Mouse (Mus musculus) liver, adult 2 months (tissue): ENCODE results near the gene Gm10570. TPM values are rescaled to one million over a fixed set of nuclear protein-coding genes. Genes with fewer than 3 reads are reported as not detected.

Experiments
- DNase-seq: peaks from one replicate; pipeline ENCODE4 v3.0.0-alpha.2; 2011; ENCODE audit warnings: low read depth, low spot score; ENCODE audit errors: extremely low read depth
- H3K27ac ChIP-seq: fragments of 200-500 bp; replicated peaks from 2 replicates; pipeline ENCODE4 v1.5.1; 2012; ENCODE audit warnings: low read depth, mild to moderate bottlenecking, control low read depth, inconsistent platforms, low read length; ENCODE audit not compliant: insufficient read depth
- H3K27me3 ChIP-seq: fragments of 200-500 bp; 2 replicates; pipeline ENCODE4 v1.6.1; 2012; ENCODE audit warnings: mild to moderate bottlenecking, moderate library complexity, low read length, inconsistent platforms; ENCODE audit not compliant: control insufficient read depth, insufficient read depth
- H3K36me3 ChIP-seq: fragments of 200-500 bp; 2 replicates; pipeline ENCODE4 v1.6.1; 2012; ENCODE audit warnings: low read length, inconsistent platforms; ENCODE audit not compliant: control insufficient read depth, insufficient read depth
- H3K4me1 ChIP-seq: fragments of 200-500 bp; 2 replicates; pipeline ENCODE4 v1.6.1; 2011; ENCODE audit warnings: low read length; ENCODE audit not compliant: control insufficient read depth, insufficient read depth
- H3K4me3 ChIP-seq: fragments of 200-500 bp; 2 replicates; pipeline ENCODE4 v1.5.1; 2011; ENCODE audit warnings: low read depth, mild to moderate bottlenecking, control low read depth, low read length, moderate library complexity; ENCODE audit not compliant: insufficient read depth
- H3K79me2 ChIP-seq: fragments of 200-500 bp; 2 replicates; pipeline ENCODE4 v1.6.1; 2012; ENCODE audit warnings: inconsistent platforms, mild to moderate bottlenecking, low read length, moderate library complexity; ENCODE audit not compliant: control insufficient read depth, insufficient read depth
- H3K9ac ChIP-seq: fragments of 200-500 bp; 2 replicates; pipeline ENCODE4 v1.6.1; 2012; ENCODE audit warnings: low read depth, mild to moderate bottlenecking, control low read depth, inconsistent platforms, low read length
- CTCF ChIP-seq: fragments of 200-500 bp; IDR thresholded peaks from 2 replicates; pipeline ENCODE4 v1.5.1; 2011; ENCODE audit warnings: low read depth, low read length, control low read depth
- POLR2A ChIP-seq: fragments of 200-500 bp; IDR thresholded peaks from 2 replicates; pipeline ENCODE4 v1.6.1; 2011; ENCODE audit warnings: low read length, control low read depth; ENCODE audit not compliant: insufficient read depth; ENCODE audit errors: extremely low read depth
- WGBS: fragments of 180-500 bp; shearing (Covaris S2); methylation state at CpG from one replicate; pipeline ENCODE4 v1.1.7; 2018; 5-methylcytosine and 5-hydroxymethylcytosine counted together
- polyA plus RNA-seq: library from polyadenylated mRNA; depleted of rRNA; stranded (reverse); fragments of >200 nt; gene quantifications from 2 replicates; pipeline ENCODE4 v1.2.3, GENCODE M21; 2012
- total RNA-seq: library from RNA; depleted of rRNA; stranded (reverse); fragments of >200 nt; gene quantifications from 2 replicates; pipeline ENCODE4 v1.2.3, GENCODE M21; 2014

Gm10570 gene
- total and polyA plus RNA-seq, 2 experiments = not detected

DNA sequence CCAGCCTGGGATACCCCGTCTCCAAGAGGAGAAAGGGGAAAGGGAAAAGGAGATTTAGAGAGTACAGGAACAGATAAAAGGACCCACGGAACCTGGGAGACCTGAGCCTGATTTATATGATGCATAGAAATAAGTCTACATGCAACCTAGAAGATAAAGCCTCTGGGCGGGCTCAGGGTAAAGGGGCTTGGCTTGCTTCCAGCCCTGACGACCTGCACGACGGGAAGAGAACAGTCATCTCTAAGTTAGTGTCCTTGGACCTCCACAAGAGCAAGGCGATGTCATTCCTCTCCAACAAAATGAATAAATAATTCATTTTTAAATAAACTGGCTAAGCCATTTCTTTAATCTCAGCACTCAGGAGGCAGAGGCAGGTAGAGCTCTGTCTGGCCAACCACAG, 14.1 kb upstream of the Gm10570 start:
- Histone ChIP-seq H3K79me2 (no peaks in the 10 kb centered on the region), H3K36me3 (peaks cover 30% of the 10 kb centered on the region; the same call in 1 of the 2 replicates), H3K27me3 (no peaks in the 10 kb centered on the region), H3K9ac (no peak overlapping the region), H3K4me3 (no peak overlapping the region), H3K27ac (no peak overlapping the region), H3K4me1 (no peaks in the 10 kb centered on the region)
- DNase-seq = no peak
- TF ChIP-seq POLR2A (no peak), CTCF (no peak)
- WGBS = 78% methylated on average over 7 of the region's 7 CpGs

DNA sequence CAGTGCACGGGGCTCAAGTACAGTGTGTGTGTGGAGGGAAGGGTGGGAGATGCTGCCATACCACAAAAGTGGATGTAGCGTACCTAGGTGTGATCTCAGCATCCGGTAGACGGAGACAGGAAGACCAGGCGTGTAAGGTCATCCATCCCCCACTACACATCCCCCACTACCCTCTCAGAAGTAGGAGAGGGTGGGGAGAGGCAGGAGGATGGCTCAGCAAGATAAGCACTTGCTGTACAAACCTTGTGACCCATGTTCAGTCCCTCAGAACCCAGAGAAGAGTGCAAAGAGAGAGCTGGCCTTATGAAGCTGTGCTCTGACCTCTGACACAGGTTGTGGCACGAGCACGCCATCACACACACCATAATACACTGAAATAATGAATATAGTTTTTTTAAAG, 13.2 kb upstream of the Gm10570 start:
- Histone ChIP-seq H3K36me3 (peaks cover 25% of the 10 kb centered on the region; the same call in 1 of the 2 replicates), H3K4me1 (no peaks in the 10 kb centered on the region), H3K4me3 (no peak overlapping the region), H3K27ac (no peak overlapping the region), H3K27me3 (no peaks in the 10 kb centered on the region), H3K9ac (no peak overlapping the region), H3K79me2 (no peaks in the 10 kb centered on the region)
- DNase-seq = no peak
- whole genome bisulfite sequencing = 88% methylated on average over 7 of the region's 7 CpGs
- TF ChIP-seq CTCF (no peak), POLR2A (no peak)

DNA sequence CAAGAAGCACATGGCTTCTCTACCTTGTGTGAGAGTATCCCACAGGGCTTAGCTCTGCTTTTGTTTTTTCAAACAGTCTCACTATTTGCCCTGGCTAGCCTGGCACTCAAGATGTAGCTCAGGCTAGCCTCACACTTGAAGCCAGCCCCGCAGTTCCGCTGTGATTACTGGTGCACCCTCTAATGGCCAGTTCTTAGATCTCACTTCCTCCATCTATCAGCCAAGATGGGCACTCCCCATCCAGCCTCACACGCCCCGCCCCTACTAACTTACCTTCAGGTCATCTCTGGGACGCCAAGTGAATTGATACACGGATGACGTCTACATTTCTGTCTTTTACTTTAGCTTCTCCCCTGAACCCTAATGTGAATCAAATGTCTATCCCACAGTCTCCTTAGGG, 11.1 kb upstream of the Gm10570 start:
- no peak for DNase-seq
- 85% methylated on average over 7 of the region's 7 CpGs for WGBS
- Histone ChIP-seq H3K9ac (no peak overlapping the region), H3K27me3 (no peaks in the 10 kb centered on the region), H3K27ac (no peak overlapping the region), H3K4me3 (no peak overlapping the region), H3K79me2 (no peaks in the 10 kb centered on the region), H3K4me1 (no peaks in the 10 kb centered on the region), H3K36me3 (peaks cover 16% of the 10 kb centered on the region; the same call in 1 of the 2 replicates)
- TF ChIP-seq POLR2A (no peak), CTCF (no peak)

DNA sequence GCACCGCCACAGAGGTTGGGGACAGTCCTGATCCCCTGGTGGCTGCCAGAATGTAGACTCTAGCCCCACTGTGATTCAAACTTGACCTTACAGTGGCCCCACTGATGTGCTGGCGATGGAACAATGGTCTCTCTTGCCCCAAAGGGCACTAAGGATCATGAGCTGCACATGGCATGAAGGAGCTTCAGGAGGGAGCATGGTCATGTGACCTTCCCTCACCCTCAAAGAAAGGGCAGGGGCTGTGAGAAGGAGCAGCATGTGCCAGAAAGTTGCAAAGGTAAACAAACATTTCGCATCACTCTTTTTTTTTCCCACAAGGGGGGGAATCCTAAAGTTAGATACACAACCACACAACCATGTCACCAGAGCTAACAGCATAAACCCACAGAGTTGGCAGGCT, 9.6 kb upstream of the Gm10570 start:
- no peak for DNase-seq
- H3K27ac ChIP-seq = no peak overlapping the region
- WGBS = 81% methylated on average over 3 of the region's 3 CpGs

DNA sequence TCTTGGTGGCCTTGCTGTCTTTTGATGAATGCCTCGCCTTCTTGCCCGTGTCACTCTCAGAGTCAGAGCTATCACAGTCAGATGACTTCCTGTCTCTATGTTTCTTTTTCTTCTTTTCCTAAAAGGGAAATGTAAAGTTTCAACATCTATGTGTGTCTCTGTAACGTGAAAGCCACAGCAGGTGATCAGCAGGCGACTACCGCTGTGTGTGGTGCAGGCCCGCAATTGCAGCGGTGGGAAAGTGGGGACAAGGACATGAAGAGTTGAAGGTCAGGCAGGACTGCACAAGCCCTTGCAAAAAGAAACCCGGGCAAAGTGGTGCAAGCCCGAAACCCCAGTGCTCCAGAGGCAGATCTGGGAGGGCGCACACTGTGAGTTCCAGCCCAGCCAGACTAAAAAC, 8.2 kb upstream of the Gm10570 start:
- 81% methylated on average over 10 of the region's 10 CpGs for WGBS
- H3K9ac ChIP-seq = no peak overlapping the region
- DNase-seq = no peak
- no peak overlapping the region for H3K4me3 ChIP-seq
- H3K79me2 ChIP-seq = no peaks in the 10 kb centered on the region
- no peak overlapping the region for H3K27ac ChIP-seq
- no peaks in the 10 kb centered on the region for H3K36me3 ChIP-seq
- no peaks in the 10 kb centered on the region for H3K27me3 ChIP-seq
- no peak for TF ChIP-seq POLR2A
- no peak for TF ChIP-seq CTCF
- no peaks in the 10 kb centered on the region for H3K4me1 ChIP-seq

More for the DNA sequence above, 9.6 kb upstream of the Gm10570 start:
- no peaks in the 10 kb centered on the region for H3K79me2 ChIP-seq
- H3K27me3 ChIP-seq = no peaks in the 10 kb centered on the region
- TF ChIP-seq CTCF = no peak
- no peak for TF ChIP-seq POLR2A
- no peak overlapping the region for H3K9ac ChIP-seq
- no peaks in the 10 kb centered on the region for H3K4me1 ChIP-seq
- H3K4me3 ChIP-seq = no peak overlapping the region
- H3K36me3 ChIP-seq = peaks cover 4% of the 10 kb centered on the region; the same call in 1 of the 2 replicates

DNA sequence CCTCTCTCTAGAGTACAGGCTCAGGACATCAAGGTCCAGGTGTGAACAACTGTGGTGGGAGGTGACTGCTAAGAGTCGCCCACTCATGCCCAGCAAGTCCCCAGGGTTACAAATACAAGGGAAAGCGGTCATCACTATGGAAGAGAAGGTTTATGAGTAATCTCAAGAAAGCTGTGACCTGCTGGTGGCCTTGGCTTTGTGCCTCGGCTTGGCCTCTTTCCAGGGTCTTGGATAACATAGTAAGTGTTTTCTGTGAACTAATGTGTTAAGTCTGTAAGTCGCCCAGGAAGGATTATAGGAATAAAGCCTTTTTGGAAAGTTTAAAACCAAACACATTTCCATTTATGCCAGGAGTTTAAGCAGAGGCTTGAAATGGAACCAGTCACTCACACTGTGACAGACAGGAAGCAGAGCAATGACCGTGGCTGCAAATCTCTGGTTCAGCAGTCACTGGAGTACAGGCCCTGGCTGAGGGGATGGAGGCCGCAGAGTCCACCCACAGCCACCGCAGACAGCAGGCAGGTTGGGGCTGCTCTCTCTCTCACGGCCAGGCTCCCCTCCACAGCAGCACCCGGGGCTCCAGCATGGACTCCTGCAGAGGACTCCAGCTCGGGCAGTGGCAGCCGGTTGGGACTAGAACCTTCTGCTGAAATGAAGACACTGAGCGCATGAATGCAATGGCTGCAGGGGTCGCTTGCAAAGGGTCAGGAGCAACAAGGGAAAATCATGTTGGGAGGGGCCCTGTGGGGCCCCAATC, 7.5 kb upstream of the Gm10570 start:
- no peak overlapping the region for H3K9ac ChIP-seq
- H3K27me3 ChIP-seq = no peaks in the 10 kb centered on the region
- 84% methylated on average over 13 of the region's 13 CpGs for WGBS
- no peaks in the 10 kb centered on the region for H3K36me3 ChIP-seq
- DNase-seq = no peak
- H3K4me3 ChIP-seq = no peak overlapping the region
- TF ChIP-seq POLR2A (no peak), CTCF (no peak)
- no peaks in the 10 kb centered on the region for H3K79me2 ChIP-seq
- H3K4me1 ChIP-seq = no peaks in the 10 kb centered on the region
- H3K27ac ChIP-seq = no peak overlapping the region
